Mouse (Mus musculus) naive thymus-derived CD4-positive, alpha-beta T cell, adult 2 months (primary cell): ENCODE results near the gene Stk24.
A peak's percentile ranks its signal among the peaks of the same experiment; 100 is the strongest.
"Not testable (repeated sequence)": the region's sequence is repeated elsewhere in the genome, so short reads cannot be mapped to it uniquely, and the experiment has no call there.

ENCODE experiments used
- DNase-seq: peaks from one replicate; pipeline ENCODE4 v3.0.0-alpha.2; 2011; ENCODE audit warnings: low read depth

The Stk24 gene

DNA sequence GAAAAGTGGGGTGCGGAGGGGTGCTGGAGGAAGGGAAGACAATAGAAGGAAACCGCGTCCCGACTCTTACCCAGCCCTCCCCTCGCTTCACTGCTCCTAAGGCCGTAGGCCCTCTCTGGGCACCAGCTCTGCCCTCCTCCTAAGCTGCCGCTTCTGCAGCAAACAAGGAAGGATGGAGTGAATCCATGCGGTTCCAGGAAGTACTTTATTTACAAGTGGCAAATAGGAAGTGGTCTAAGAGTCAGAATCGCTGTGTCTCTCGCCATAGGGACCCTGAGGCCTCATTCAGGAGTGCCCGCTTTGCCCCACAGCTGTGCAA, at the start of gene Stk24:
Gene Stk24 (minus strand): TSS at position 185 of the 319 bp plus-strand sequence.
- peak; percentile 51 for DNase-seq

DNA sequence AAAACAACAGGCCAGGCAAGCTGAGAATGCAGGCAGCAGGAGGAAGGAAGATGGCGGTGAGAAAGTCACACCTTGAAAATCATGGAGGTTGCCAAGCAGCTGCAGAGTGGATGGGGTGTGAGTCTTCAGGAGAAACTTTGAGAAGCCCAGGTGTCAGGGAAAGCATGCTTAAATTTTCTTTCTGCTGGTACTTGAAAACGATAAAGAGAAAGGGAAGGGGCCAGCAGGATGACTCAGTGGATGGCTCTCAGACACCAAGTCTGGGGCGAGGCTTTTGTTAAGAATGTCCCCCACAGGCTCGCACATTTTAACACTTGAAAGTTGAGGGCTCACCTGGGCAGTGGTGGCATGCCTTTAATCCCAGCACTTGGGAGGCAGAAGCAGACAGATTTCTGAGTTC, 48.3 kb upstream of the Stk24 start:
- DNase-seq: no peak

DNA sequence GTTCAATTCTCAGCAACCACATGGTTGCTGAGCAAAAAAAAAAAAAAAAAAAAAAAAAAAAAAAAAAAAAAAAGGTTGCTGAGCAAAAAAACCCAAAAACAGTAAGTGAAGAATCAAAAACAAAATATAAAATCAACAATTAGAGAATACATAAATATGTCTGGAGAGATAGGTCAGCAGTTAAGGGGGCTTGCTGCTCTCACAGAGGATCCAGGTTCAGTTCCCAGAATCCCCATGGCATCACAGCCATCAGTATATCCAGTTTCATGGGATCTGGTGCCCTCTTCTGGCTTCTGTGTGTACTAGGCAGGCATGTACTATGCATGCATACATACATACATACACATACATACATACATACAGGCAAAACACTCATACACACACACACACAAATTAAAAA, 46.9 kb upstream of the Stk24 start:
- DNase-seq: peak; percentile 66

DNA sequence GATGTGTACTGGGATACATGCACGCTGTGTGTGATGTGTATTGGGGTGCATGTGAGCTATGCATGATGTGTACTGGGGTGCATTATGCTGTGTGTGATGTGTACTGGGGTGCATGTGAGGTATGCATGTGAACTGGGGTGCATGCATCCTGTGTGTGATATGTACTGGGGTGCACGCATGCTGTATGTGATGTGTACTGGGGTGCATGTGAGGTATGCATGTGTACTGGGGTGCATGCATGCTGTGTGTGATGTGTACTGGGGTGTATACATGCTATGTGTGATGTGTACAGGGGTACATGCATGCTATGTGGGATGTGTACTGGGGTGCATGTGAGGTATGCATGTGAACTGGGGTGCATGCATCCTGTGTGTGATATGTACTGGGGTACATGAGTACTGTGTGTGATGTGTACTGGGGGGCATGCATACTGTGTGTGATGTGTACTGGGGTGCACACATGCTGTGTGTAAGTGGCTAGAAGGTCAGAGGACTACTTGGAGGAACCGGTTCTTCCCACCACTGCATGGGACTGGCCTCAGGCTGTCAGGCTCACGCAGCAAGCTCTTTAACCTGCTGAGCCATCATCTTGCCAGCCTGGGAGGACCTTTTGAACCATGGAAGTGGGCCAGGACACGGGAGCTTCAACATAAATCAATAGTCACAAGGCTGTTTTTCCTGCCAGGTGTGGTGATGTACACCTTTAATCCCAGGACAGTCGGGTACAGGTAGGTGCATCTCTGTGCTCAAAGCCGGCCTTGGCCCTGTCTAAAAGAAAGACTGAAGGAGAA, 45.4 kb upstream of the Stk24 start:
- DNase-seq: no peak

DNA sequence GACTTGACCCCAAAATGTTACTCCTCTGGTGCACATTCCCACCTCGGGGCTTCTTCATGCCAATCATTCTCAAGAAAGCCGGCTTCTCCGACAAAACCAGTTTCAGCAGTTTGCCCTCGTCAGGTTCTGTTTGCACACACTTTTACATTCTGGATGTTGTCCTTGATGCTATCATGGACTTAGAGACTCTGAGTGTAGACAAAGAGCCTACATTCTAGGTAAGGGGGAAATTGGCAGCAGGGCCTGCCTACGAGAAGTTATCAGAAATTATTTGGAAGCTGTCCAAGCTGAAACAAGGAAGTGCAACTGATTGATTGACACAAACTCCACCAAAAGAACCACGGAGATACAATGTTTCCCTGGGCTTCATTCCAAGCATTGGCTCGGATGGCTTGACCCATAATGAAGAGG, 43.5 kb upstream of the Stk24 start:
- no peak for DNase-seq

DNA sequence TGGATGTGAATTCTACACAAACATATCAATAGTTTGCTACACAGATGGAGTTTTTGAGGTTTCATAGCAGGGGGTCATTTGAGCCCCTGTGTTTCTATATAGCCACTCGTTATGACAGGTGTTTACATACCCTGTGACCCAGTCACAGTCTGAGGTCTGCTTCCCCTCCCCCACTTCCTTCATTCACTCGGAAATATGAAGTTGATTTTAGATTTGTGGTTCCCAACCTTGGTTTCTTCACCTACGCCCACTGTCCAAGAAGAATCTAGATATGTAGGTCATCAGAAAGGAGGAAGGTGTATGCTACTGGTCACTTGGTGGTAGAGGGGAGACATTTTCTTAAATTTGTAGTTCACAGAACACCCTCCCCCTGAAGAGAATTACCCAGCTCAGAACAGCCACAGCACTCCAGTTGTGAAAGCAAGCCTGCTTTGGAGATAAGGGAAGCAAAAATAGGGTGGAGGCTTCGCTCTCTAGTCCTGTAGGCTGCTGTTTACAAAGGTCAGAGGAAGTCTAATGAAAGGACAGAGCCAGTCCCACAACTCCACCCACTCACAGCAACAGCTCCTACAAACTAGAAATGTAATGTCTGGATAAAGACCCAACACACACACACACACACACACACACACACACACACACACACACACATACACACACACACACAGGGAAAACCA, 43.0 kb upstream of the Stk24 start:
- peak; percentile 60 for DNase-seq

DNA sequence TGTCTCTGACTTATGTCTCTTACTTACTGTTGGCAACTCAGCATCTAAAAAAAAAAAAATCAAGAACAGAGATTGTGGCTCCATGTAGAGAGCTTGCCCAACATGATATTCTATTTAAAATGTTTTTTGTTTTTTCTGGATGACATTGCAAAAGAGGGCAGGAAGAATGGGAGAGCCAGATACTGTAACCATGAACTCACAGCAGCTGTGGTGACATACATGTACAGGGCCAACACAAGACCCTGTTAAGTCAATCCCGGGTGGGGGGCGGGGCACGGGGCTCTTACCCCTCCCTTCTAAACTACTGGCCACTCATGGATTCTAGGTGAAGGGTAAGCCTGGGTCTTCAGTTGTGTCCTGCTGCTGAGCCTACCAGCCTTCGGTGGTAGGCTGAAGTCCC, 42.2 kb upstream of the Stk24 start:
- DNase-seq: no peak

DNA sequence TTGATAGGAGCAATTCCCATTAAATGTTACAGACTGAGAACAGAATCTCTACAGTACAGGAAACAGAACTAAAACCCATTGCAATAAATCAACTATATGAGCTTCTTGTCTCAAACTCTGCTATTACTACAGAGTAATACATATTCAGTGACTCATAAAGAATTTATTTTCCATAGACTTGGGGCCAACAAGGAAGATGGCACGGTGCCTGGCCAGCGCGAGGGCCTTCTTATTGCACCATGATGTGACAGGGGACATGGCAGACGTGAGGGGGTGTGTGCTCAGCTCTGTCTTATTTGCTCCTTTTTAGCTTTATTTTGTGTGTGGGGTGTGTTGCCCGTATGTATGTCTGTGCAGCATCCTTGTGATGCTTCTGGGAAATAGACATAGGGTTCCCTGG, 37.8 kb upstream of the Stk24 start:
- no peak for DNase-seq

DNA sequence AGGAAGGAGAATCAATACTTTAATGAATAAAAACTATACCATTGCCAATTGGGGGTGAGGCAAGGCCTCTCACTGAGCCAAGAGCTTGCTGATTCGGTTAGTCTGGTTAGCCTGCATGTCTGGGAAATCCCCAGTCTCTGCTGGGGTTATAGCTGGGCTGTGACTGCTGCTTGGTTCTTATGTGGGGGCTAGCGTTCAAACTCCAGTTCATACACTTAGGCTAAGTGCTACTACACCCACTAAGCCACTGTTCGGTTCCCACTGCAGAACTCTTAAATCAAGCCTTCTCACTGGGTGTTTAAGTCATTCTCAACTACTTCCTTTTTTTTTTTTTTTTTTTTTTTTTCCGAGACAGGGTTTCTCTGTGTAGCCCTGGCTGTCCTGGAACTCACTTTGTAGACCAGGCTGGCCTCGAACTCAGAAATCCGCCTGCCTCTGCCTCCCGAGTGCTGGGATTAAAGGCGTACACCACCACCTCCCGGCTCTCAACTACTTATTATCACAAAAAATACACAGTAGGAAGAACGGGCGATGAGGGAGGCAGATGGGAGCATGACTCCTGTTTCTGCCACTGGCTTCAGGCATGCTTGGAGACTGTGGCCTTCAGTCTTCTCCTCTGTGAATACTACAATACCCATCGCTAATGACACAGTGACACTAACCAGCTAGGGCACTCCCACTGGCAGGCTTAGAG, 37.0 kb upstream of the Stk24 start:
- DNase-seq: no peak

DNA sequence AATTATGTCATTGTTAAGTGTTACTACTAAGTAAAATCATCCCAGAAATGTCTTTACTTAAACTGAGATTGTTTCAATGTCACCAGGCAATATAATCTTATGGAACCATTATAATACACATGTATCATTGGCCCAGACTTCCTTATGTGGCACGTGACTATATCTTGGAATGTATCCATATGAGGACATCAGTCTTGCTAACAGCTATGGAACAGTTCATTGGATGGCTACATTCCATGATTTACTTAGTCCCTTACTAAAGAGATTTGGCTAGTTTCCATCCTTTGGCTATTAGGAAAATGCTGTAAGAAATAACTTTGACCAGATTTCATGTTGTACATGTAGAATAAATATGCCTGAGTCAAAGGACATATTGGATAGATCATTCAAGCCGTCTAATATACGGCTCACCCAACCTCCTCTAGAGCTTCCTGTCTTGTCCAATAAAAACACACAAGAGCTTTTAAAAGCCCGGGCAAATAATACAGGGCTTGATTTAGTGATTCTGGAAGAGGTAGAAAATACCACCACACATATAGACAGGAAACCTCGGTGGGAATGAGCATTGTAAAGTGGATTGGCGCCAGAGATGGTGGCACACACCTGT, 34.9 kb upstream of the Stk24 start:
- DNase-seq: no peak

DNA sequence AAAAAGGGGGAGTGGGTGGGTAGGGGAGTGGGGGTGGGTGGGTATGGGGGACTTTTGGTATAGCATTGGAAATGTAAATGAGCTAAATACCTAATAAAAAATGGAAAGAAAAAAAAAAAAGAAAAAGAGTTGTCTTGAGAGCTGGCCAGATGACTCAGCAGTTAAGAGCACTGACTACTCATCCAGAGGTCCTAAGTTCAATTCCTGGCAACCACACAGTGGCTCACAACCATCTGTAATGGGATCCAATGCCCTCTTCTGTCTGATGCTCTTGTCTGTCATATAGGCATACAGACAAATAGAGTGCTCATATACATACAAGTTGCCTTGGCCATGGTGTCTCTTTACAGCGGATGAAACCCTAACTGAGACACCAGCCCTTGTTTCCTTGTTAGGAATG, 33.9 kb upstream of the Stk24 start:
- not testable (repeated sequence) for DNase-seq

DNA sequence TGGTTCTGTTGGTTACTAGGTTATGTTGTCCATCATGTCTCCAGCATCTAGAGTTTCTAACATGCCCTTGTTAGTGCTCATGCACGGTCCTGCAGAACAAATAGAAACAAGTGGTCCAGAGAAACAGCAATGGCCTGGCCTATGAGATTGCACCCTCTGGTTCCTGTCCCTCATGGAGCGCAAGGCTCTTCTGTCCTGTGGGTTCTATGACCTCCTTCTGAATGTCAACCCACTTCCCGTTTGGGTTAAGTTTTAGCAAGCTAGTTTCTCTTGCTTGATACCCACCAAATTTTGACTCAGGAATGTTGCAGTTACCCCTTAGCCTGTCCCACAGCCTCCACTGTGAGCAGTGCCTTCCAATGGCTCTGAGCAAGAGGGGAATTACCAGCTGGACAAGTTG, 29.1 kb upstream of the Stk24 start:
- peak; percentile 31 for DNase-seq

DNA sequence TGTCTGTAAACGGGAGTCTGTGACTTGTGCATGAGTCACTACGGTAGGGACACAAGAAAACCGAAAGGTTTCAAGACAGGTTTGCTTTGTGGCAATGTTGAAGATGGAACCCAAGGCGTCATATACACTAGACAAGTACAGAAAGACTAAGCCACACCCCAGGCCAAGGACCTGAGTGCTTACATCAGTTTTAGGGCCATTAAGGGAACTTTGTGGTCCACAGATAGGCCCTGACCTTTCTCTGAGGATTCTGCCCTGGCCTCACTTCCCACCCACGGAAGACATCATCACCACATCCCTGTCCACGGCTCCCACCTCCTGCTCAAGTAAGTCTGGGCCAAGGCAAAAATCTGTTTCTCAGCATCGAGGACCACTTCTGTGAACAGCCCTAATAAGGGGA, 27.1 kb upstream of the Stk24 start:
- DNase-seq: no peak

DNA sequence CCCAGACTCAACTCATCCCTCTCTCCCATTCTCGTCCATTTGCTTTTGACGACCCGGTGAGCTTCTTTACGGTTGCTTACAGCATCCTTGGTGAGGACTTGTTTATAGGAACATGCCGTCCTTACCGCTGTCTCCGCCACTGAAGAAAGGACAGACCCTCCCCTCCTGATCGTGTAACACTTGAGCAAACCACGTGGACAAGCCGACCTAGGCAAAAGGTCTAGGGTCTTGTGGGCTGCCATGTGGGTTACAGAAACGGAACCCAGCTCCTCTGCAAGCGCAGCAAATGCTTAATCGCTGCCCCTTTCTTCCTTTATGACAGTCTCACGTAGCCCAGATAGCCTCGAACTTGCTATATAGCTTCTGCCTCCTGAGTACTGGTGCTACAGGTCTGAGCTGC, 25.7 kb upstream of the Stk24 start:
- DNase-seq: peak; percentile 52

DNA sequence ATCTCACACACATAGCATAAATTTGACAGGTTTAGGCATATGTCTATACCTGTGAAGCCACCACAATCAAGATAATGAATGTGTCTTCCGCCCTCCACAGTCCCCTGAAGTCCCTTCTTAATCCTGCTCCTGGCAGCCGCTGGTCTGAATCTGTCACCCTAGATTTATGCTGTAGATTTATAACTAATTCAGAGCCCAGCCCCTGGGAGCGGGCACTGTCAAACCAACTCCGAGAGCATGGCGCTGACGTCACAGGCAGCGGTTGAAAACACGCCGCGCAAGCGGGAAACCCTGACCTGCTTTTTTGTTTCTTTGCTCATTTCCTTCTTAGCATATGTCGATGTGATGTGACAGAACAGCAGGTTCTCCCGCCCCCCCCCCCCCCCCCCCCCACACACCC, 25.3 kb upstream of the Stk24 start:
- DNase-seq: peak; percentile 79

DNA sequence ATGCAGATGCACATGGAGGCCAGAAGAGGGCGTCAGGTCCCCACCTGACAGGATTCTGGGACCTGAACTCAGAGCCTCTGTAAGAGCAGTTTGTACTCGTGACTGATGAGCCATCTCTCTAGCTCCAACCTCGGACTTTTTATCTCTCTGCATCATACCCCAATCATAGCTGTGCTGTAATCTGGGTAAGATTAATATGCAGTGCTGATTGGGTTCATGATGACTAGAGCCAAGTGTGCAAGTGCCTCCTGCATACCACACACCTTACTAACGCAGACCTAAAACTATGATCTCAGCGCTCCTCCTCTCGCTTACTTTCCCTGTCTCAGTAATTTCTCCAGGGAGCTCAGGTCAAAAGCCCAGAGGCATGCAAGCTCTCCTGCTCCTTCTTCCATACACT, 19.9 kb upstream of the Stk24 start:
- DNase-seq: no peak

DNA sequence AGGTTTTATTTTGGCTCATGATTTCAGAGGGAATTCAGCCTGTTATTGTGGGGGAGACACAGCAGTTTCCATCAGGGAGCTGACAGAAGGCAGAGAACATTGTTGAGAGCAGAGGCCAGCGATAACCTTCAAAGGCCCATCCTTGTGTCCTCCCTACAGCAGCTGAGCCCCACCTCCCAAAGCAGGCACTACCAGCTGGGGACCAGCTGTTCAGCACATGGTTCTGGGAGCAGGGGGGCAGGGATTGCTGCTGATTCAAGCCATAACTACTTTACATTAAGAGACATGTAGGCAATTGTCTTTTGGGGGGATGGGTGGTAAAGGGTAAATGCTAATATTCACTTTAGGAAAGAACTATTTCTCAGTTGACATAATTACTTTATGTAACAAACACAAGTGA, 17.7 kb upstream of the Stk24 start:
- DNase-seq: no peak

DNA sequence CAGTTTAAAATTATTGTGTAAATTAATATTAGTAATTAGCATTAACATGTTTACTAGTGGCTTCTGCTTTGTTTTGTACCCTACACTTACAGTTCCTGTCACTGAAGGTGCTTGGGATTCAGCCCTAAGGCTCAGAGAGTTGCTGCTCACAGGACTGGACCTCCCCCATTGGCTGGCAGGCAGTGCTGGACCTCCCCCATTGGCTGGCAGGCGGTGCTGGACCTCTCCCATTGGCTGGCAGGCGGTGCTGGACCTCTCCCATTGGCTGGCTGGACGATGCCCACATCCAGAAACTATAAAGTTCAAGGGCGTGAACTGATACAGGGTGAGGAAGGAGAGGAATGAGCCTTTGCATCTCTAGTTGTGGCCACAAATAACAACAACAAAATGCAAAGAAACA, 15.3 kb upstream of the Stk24 start:
- DNase-seq: no peak

DNA sequence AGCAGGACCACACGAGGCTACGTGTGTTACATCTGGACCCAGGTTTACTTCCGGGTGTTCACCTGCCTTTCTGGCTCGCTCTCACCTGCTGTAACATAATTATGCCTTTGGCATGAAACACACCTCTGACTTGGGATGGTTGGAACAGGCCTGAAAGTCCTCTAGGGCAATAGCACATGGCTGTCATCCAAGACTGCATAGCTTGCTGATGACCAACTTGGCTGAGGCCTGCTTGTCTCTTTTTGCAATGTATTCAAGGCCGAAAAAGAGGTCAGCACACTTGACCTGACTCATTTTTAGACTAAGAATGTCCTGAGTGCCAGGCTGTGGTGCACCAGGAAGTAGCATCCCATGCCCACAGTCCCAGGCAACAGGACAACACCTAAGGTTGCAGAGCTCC, 12.1 kb upstream of the Stk24 start:
- no peak for DNase-seq

DNA sequence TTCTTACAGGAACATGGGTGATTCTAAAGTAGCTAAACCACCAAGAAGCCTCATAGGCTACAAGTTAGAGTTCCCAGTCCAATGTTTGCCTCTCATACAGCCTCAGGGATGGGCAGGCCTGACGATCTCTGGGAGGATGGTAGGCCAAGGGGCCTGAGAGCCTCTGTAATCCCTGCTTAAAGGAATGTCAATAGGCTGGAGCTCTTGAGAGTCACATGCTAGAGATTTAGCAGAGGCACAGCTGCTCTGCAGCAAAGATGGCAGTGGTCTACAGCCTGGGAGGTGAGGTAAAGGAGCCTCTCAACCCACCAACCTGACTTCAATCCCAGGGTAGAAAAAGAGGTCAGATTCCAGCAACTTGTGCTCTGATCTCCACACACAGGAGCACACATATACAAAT, 7.9 kb upstream of the Stk24 start:
- no peak for DNase-seq

DNA sequence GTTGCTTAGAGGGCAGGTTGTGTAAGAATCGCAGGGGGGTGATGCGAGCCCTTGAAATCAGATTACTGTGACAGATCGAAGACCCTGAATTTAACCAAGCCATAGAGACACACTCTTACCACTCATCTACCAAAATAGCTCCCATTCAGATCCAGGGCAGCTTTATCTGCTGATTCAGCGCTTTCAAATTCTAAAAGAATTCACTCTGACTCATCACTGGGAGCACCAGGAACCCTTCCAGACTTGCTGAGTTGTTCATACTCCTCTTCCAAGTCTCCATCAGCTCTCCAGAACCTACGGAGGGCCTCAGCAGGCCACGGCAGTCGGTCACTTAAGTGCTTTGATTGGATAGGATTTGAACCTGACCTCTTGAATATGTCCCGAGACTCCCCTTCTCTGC, 5.6 kb upstream of the Stk24 start:
- DNase-seq: no peak

DNA sequence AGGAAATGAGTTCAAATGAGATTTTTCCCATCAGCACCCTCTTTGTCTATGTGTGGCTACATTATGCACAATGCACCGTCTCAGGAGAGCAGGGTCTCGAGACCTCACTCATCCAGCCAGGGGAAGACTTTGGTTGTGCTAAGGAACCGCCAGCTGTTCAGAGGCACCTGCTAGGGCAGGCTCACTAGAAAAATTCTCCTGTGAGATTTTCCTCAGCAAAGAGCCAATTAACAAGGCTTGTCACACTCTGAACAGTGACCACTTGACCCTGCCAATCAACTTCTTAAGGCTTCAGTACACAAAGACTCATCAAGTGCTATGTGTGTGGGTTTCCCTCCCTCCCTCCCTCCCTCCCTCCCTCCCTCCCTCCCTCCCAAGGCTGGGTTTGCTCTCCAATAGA, 4.0 kb upstream of the Stk24 start:
- DNase-seq: no peak
